Mouse (Mus musculus): ENCODE measurements around the gene Rin2. TPM values are rescaled to one million over a fixed set of nuclear protein-coding genes. Genes with fewer than 3 reads are reported as not detected.
A peak's percentile ranks its signal among the peaks of the same experiment; 100 is the strongest.
"Not testable (repeated sequence)": the region's sequence is repeated elsewhere in the genome, so short reads cannot be mapped to it uniquely, and the experiment has no call there.

Gene Rin2
- total and polyA plus RNA-seq, 2 experiments from 2014 or later = 9.9 to 12.7 TPM

- ATAC-seq (no peak), DNase-seq (no peak)
- Histone ChIP-seq H3K4me2 (ENCODE audit: low read depth) (no peak overlapping the region), H3K9me3 (ENCODE audit: low read length) (no peaks in the 10 kb centered on the region), H3K27ac (ENCODE audit: low read depth, low read length) (no peak overlapping the region), H3K4me3 (ENCODE audit: low read depth, low read length) (no peak overlapping the region), H3K27me3 (ENCODE audit: insufficient read depth, low read length) (no peaks in the 10 kb centered on the region), H3K36me3 (ENCODE audit: insufficient read depth) (no peaks in the 10 kb centered on the region), H3K9ac (no peak overlapping the region), H3K4me1 (ENCODE audit: insufficient read depth) (no peaks in the 10 kb centered on the region)
- TF ChIP-seq CTCF (IDR thresholded peaks at IDR 0.05; ENCODE audit: low read depth) = no peak
- WGBS = 47% methylated on average over 3 of the region's 3 CpGs
Measured at GRCm38 (mm10) chr2:145712026-145712425, 37.0 kb downstream of the Rin2 start.

GRCm38 (mm10) chr2:145717539-145717938 lies 42.5 kb downstream of the Rin2 start:
- no peak for TF ChIP-seq CTCF (IDR thresholded peaks at IDR 0.05; ENCODE audit: low read depth)
- DNase-seq = peak; percentile 39
- H3K27me3 ChIP-seq (ENCODE audit: insufficient read depth, low read length) = no peaks in the 10 kb centered on the region; the same call in 1 of the 2 replicates
- ATAC-seq = peak; percentile 73
- no peaks in the 10 kb centered on the region for H3K36me3 ChIP-seq (ENCODE audit: insufficient read depth)
- H3K9ac ChIP-seq = no peak overlapping the region
- H3K4me3 ChIP-seq (ENCODE audit: low read depth, low read length) = no peak overlapping the region
- 67% methylated on average over 1 of the region's 1 CpGs for WGBS
- no peak overlapping the region for H3K27ac ChIP-seq (ENCODE audit: low read depth, low read length)
- H3K9me3 ChIP-seq (ENCODE audit: low read length) = no peaks in the 10 kb centered on the region
- no peaks in the 10 kb centered on the region for H3K4me1 ChIP-seq (ENCODE audit: insufficient read depth)
- H3K4me2 ChIP-seq (ENCODE audit: low read depth) = no peak overlapping the region

GRCm38 (mm10) chr2:145718624-145719183 lies 43.7 kb downstream of the Rin2 start:
- Histone ChIP-seq H3K36me3 (ENCODE audit: insufficient read depth) (no peaks in the 10 kb centered on the region), H3K4me2 (ENCODE audit: low read depth) (no peak overlapping the region), H3K27ac (ENCODE audit: low read depth, low read length) (no peak overlapping the region), H3K9ac (no peak overlapping the region), H3K4me3 (ENCODE audit: low read depth, low read length) (no peak overlapping the region), H3K4me1 (ENCODE audit: insufficient read depth) (no peaks in the 10 kb centered on the region), H3K9me3 (ENCODE audit: low read length) (no peaks in the 10 kb centered on the region), H3K27me3 (ENCODE audit: insufficient read depth, low read length) (no peaks in the 10 kb centered on the region; the same call in 1 of the 2 replicates)
- WGBS = 81% methylated on average over 5 of the region's 5 CpGs
- ATAC-seq (no peak), DNase-seq (no peak)
- TF ChIP-seq CTCF (IDR thresholded peaks at IDR 0.05; ENCODE audit: low read depth) = no peak

- Histone ChIP-seq H3K27ac (ENCODE audit: low read depth, low read length) (no peak overlapping the region), H3K4me2 (ENCODE audit: low read depth) (no peak overlapping the region), H3K4me1 (ENCODE audit: insufficient read depth) (no peaks in the 10 kb centered on the region), H3K9ac (no peak overlapping the region), H3K36me3 (ENCODE audit: insufficient read depth) (no peaks in the 10 kb centered on the region), H3K4me3 (ENCODE audit: low read depth, low read length) (no peak overlapping the region), H3K27me3 (ENCODE audit: insufficient read depth, low read length) (no peaks in the 10 kb centered on the region; the same call in 1 of the 2 replicates), H3K9me3 (ENCODE audit: low read length) (no peaks in the 10 kb centered on the region)
- WGBS = 83% methylated on average over 3 of the region's 3 CpGs
- DNase-seq (no peak), ATAC-seq (no peak)
- no peak for TF ChIP-seq CTCF (IDR thresholded peaks at IDR 0.05; ENCODE audit: low read depth)
Measured at GRCm38 (mm10) chr2:145720157-145720556, 45.1 kb downstream of the Rin2 start.

GRCm38 (mm10) chr2:145720743-145721142 lies 45.7 kb downstream of the Rin2 start:
- DNase-seq = no peak
- H3K4me3 ChIP-seq (ENCODE audit: low read depth, low read length) = no peak overlapping the region
- H3K4me1 ChIP-seq (ENCODE audit: insufficient read depth) = no peaks in the 10 kb centered on the region
- H3K27me3 ChIP-seq (ENCODE audit: insufficient read depth, low read length) = no peaks in the 10 kb centered on the region; the same call in 1 of the 2 replicates
- H3K4me2 ChIP-seq (ENCODE audit: low read depth) = no peak overlapping the region
- H3K9me3 ChIP-seq (ENCODE audit: low read length) = no peaks in the 10 kb centered on the region
- no peak overlapping the region for H3K9ac ChIP-seq
- H3K36me3 ChIP-seq (ENCODE audit: insufficient read depth) = no peaks in the 10 kb centered on the region
- TF ChIP-seq CTCF (IDR thresholded peaks at IDR 0.05; ENCODE audit: low read depth) = no peak
- WGBS = 87% methylated on average over 2 of the region's 2 CpGs
- no peak overlapping the region for H3K27ac ChIP-seq (ENCODE audit: low read depth, low read length)
- ATAC-seq = no peak

GRCm38 (mm10) chr2:145722304-145722703 lies 47.3 kb downstream of the Rin2 start:
- not testable (repeated sequence) for H3K9ac ChIP-seq; ATAC-seq; H3K4me3 ChIP-seq (ENCODE audit: low read depth, low read length); H3K9me3 ChIP-seq (ENCODE audit: low read length); H3K36me3 ChIP-seq (ENCODE audit: insufficient read depth); H3K27ac ChIP-seq (ENCODE audit: low read depth, low read length); H3K27me3 ChIP-seq (ENCODE audit: insufficient read depth, low read length); DNase-seq; H3K4me1 ChIP-seq (ENCODE audit: insufficient read depth); H3K4me2 ChIP-seq (ENCODE audit: low read depth)
- peak; percentile 43 for TF ChIP-seq CTCF (IDR thresholded peaks at IDR 0.05; ENCODE audit: low read depth)
- 69% methylated on average over 2 of the region's 2 CpGs for WGBS

- Histone ChIP-seq H3K4me2 (ENCODE audit: low read depth) (no peak overlapping the region), H3K27me3 (ENCODE audit: insufficient read depth, low read length) (no peaks in the 10 kb centered on the region; the same call in 1 of the 2 replicates), H3K9ac (no peak overlapping the region), H3K4me1 (ENCODE audit: insufficient read depth) (no peaks in the 10 kb centered on the region), H3K27ac (ENCODE audit: low read depth, low read length) (no peak overlapping the region), H3K4me3 (ENCODE audit: low read depth, low read length) (no peak overlapping the region), H3K9me3 (ENCODE audit: low read length) (no peaks in the 10 kb centered on the region), H3K36me3 (ENCODE audit: insufficient read depth) (no peaks in the 10 kb centered on the region)
- DNase-seq (peak; percentile 85), ATAC-seq (peak; percentile 95)
- no peak for TF ChIP-seq CTCF (IDR thresholded peaks at IDR 0.05; ENCODE audit: low read depth)
- 56% methylated on average over 1 of the region's 1 CpGs for WGBS
Measured at GRCm38 (mm10) chr2:145724288-145724687, 49.3 kb downstream of the Rin2 start.

All from forebrain, postnatal 0 days (tissue).